Mouse (Mus musculus) liver, embryonic 15.5 days (tissue): ENCODE measurements around the gene Lgr5. TPM values are rescaled to one million over a fixed set of nuclear protein-coding genes. Genes with fewer than 3 reads are reported as not detected.
A peak's percentile ranks its signal among the peaks of the same experiment; 100 is the strongest.

Experiments used
- ATAC-seq: fragments of 200-750 bp; cut with Nextera tagmentation; 2 replicates; pipeline ENCODE4 v1.8.0; 2017; ENCODE audit warnings: moderate number of reproducible peaks, mild to moderate bottlenecking, moderate library complexity; ENCODE audit not compliant: insufficient read depth
- H3K27ac ChIP-seq: fragments of 300-500 bp; sonication (generic); replicated peaks from 2 replicates; pipeline ENCODE4 v1.5.1; 2015; ENCODE audit warnings: mild to moderate bottlenecking, inconsistent platforms
- H3K27me3 ChIP-seq: fragments of 300-500 bp; sonication (generic); 2 replicates; pipeline ENCODE4 v1.6.1; 2015; ENCODE audit warnings: mild to moderate bottlenecking, inconsistent platforms
- H3K36me3 ChIP-seq: fragments of 300-500 bp; sonication (generic); replicated peaks from 2 replicates; pipeline ENCODE4 v1.6.1; 2015; ENCODE audit warnings: moderate library complexity, mild to moderate bottlenecking, inconsistent platforms
- H3K4me1 ChIP-seq: fragments of 300-500 bp; sonication (generic); replicated peaks from 2 replicates; pipeline ENCODE4 v1.6.1; 2015; ENCODE audit warnings: inconsistent platforms
- H3K4me2 ChIP-seq: fragments of 300-500 bp; sonication (generic); 2 replicates; pipeline ENCODE4 v1.6.1; 2015; ENCODE audit warnings: moderate library complexity, mild to moderate bottlenecking, inconsistent platforms
- H3K4me3 ChIP-seq: fragments of 300-500 bp; sonication (generic); replicated peaks from 2 replicates; pipeline ENCODE4 v1.5.1; 2015; ENCODE audit warnings: mild to moderate bottlenecking, inconsistent platforms
- H3K9ac ChIP-seq: fragments of 300-500 bp; sonication (generic); 2 replicates; pipeline ENCODE4 v1.6.1; 2015; ENCODE audit warnings: moderate library complexity, mild to moderate bottlenecking, inconsistent platforms
- H3K9me3 ChIP-seq: fragments of 300-500 bp; sonication (generic); replicated peaks from 2 replicates; pipeline ENCODE4 v1.6.1; 2016; ENCODE audit warnings: inconsistent platforms
- WGBS: fragments of 180-500 bp; shearing (Covaris S2); methylation state at CpG from one replicate; pipeline ENCODE4 v1.1.7; 2015; ENCODE audit warnings: mixed read lengths; ENCODE audit not compliant: insufficient replicate concordance; 5-methylcytosine and 5-hydroxymethylcytosine counted together
- polyA plus RNA-seq: library from polyadenylated mRNA; unstranded; fragments of >200 nt; fragmentation: Nextera tagmentation; extraction: Ambion mirVana; gene quantifications from 2 replicates; pipeline ENCODE4 v1.2.1, GENCODE M21; 2015

Lgr5 gene
- polyA plus RNA-seq = 0.70 and 0.88 TPM in 2 replicates

- Histone ChIP-seq H3K9ac (no peak within 1 kb of the TSS), H3K27ac (no peak within 1 kb of the TSS), H3K9me3 (no peaks in the 10 kb centered on the region), H3K4me2 (peak within 1 kb of the TSS; percentile 63), H3K4me1 (0 out of 2 replicates have a peak, but pooled peaks cover 3% of the 10 kb centered on the region), H3K27me3 (peaks cover 61% of the 10 kb centered on the region), H3K36me3 (no peaks in the 10 kb centered on the region), H3K4me3 (peak within 1 kb of the TSS; percentile 46)
- WGBS = under 1% methylated on average over 47 of the region's 47 CpGs
- ATAC-seq = peak; percentile 43
Measured at GRCm38 (mm10) chr10:115587301-115587969, at the start of gene Lgr5. TSS of gene Lgr5 (minus strand) at chr10:115587780.

GRCm38 (mm10) chr10:115626678-115627077, 39.1 kb upstream of the Lgr5 start:
- H3K27ac ChIP-seq = no peak overlapping the region
- no peak overlapping the region for H3K4me3 ChIP-seq
- H3K36me3 ChIP-seq = no peaks in the 10 kb centered on the region
- no peak overlapping the region for H3K4me2 ChIP-seq
- ATAC-seq = no peak
- no peaks in the 10 kb centered on the region for H3K9me3 ChIP-seq
- WGBS = 67% methylated on average over 6 of the region's 6 CpGs
- no peak overlapping the region for H3K9ac ChIP-seq
- no peaks in the 10 kb centered on the region for H3K27me3 ChIP-seq
- H3K4me1 ChIP-seq = no peaks in the 10 kb centered on the region

- WGBS = 60% methylated on average over 2 of the region's 2 CpGs
- Histone ChIP-seq H3K4me2 (no peak overlapping the region), H3K9ac (no peak overlapping the region), H3K4me1 (no peaks in the 10 kb centered on the region), H3K9me3 (no peaks in the 10 kb centered on the region), H3K4me3 (no peak overlapping the region), H3K36me3 (no peaks in the 10 kb centered on the region), H3K27ac (no peak overlapping the region), H3K27me3 (no peaks in the 10 kb centered on the region)
- ATAC-seq = no peak
Measured at GRCm38 (mm10) chr10:115624957-115625356, 37.4 kb upstream of the Lgr5 start.

- H3K27ac ChIP-seq = no peak overlapping the region
- H3K9ac ChIP-seq = no peak overlapping the region
- no peak for ATAC-seq
- H3K4me1 ChIP-seq = no peaks in the 10 kb centered on the region
- H3K4me2 ChIP-seq = no peak overlapping the region
- no peaks in the 10 kb centered on the region for H3K9me3 ChIP-seq
- H3K4me3 ChIP-seq = no peak overlapping the region
- WGBS = 49% methylated on average over 15 of the region's 15 CpGs
- H3K27me3 ChIP-seq = no peaks in the 10 kb centered on the region
- no peaks in the 10 kb centered on the region for H3K36me3 ChIP-seq
Measured at GRCm38 (mm10) chr10:115623956-115624671, 36.5 kb upstream of the Lgr5 start.

- Histone ChIP-seq H3K27ac (no peak overlapping the region), H3K4me1 (no peaks in the 10 kb centered on the region), H3K4me2 (no peak overlapping the region), H3K4me3 (no peak overlapping the region), H3K9me3 (no peaks in the 10 kb centered on the region), H3K36me3 (no peaks in the 10 kb centered on the region), H3K27me3 (no peaks in the 10 kb centered on the region), H3K9ac (no peak overlapping the region)
- ATAC-seq = no peak
- WGBS = 75% methylated on average over 7 of the region's 7 CpGs
Measured at GRCm38 (mm10) chr10:115623481-115623880, 35.9 kb upstream of the Lgr5 start.

GRCm38 (mm10) chr10:115618288-115618856, 30.8 kb upstream of the Lgr5 start:
- Histone ChIP-seq H3K27ac (no peak overlapping the region), H3K4me3 (no peak overlapping the region), H3K27me3 (no peaks in the 10 kb centered on the region), H3K9me3 (no peaks in the 10 kb centered on the region), H3K36me3 (no peaks in the 10 kb centered on the region), H3K4me2 (peak overlapping the region; percentile 9; the same call in 1 of the 2 replicates), H3K4me1 (no peaks in the 10 kb centered on the region), H3K9ac (no peak overlapping the region)
- WGBS = 23% methylated on average over 15 of the region's 15 CpGs
- ATAC-seq = no peak

GRCm38 (mm10) chr10:115617456-115618287, 30.1 kb upstream of the Lgr5 start:
- 16% methylated on average over 12 of the region's 15 CpGs for WGBS
- H3K9ac ChIP-seq = no peak overlapping the region
- no peak for ATAC-seq

GRCm38 (mm10) chr10:115595748-115596147, 8.2 kb upstream of the Lgr5 start:
- no peak for ATAC-seq
- H3K27me3 ChIP-seq = no peaks in the 10 kb centered on the region
- no peak overlapping the region for H3K4me2 ChIP-seq
- H3K9ac ChIP-seq = no peak overlapping the region
- H3K9me3 ChIP-seq = no peaks in the 10 kb centered on the region
- no peaks in the 10 kb centered on the region for H3K36me3 ChIP-seq
- 50% methylated on average over 1 of the region's 1 CpGs for WGBS
- no peaks in the 10 kb centered on the region for H3K4me1 ChIP-seq
- H3K4me3 ChIP-seq = no peak overlapping the region
- H3K27ac ChIP-seq = no peak overlapping the region

More at GRCm38 (mm10) chr10:115617456-115618287, 30.1 kb upstream of the Lgr5 start:
- Histone ChIP-seq H3K27ac (no peak overlapping the region), H3K27me3 (no peaks in the 10 kb centered on the region), H3K9me3 (no peaks in the 10 kb centered on the region), H3K4me3 (no peak overlapping the region), H3K4me2 (peak overlapping the region; percentile 9; the same call in 1 of the 2 replicates), H3K4me1 (no peaks in the 10 kb centered on the region), H3K36me3 (no peaks in the 10 kb centered on the region)

- WGBS = 72% methylated on average over 6 of the region's 6 CpGs
Measured at GRCm38 (mm10) chr10:115593651-115594050, 6.1 kb upstream of the Lgr5 start.

GRCm38 (mm10) chr10:115593221-115593620, 5.6 kb upstream of the Lgr5 start:
- no peaks in the 10 kb centered on the region for H3K36me3 ChIP-seq
- no peak overlapping the region for H3K9ac ChIP-seq
- WGBS = 69% methylated on average over 11 of the region's 11 CpGs
- H3K27ac ChIP-seq = no peak overlapping the region
- no peaks in the 10 kb centered on the region for H3K9me3 ChIP-seq
- no peak for ATAC-seq
- peaks cover 15% of the 10 kb centered on the region for H3K27me3 ChIP-seq
- H3K4me1 ChIP-seq = no peaks in the 10 kb centered on the region
- no peak overlapping the region for H3K4me3 ChIP-seq
- H3K4me2 ChIP-seq = no peak overlapping the region

More at GRCm38 (mm10) chr10:115593651-115594050, 6.1 kb upstream of the Lgr5 start:
- Histone ChIP-seq H3K4me2 (no peak overlapping the region), H3K9me3 (no peaks in the 10 kb centered on the region), H3K9ac (no peak overlapping the region), H3K4me3 (no peak overlapping the region), H3K27me3 (peaks cover 11% of the 10 kb centered on the region; the same call in 1 of the 2 replicates), H3K4me1 (no peaks in the 10 kb centered on the region), H3K27ac (no peak overlapping the region), H3K36me3 (no peaks in the 10 kb centered on the region)
- ATAC-seq = no peak
